Mouse (Mus musculus): ENCODE data around the gene Rere. TPM values are rescaled to one million over a fixed set of nuclear protein-coding genes. Genes with fewer than 3 reads are reported as not detected.

Gene Rere
- polyA plus RNA-seq, 1 experiment = 3.5 TPM

- Histone ChIP-seq H3K27me3 (ENCODE audit: control insufficient read depth) (no peaks in the 10 kb centered on the region), H3K36me3 (ENCODE audit: control insufficient read depth) (peaks cover 9% of the 10 kb centered on the region), H3K4me1 (ENCODE audit: control insufficient read depth) (peaks cover 2% of the 10 kb centered on the region), H3K9me3 (ENCODE audit: control insufficient read depth, low read length) (no peaks in the 10 kb centered on the region), H3K4me3 (replicated peaks) (no peak overlapping the region)
- TF ChIP-seq TAL1 (IDR thresholded peaks at IDR 0.05; ENCODE audit: low read length) (no peak), GATA1 (IDR thresholded peaks at IDR 0.05; ENCODE audit: low read length) (no peak)
Observed at GRCm38 (mm10) chr4:150294870-150295269, 13.4 kb downstream of the Rere start.

- Histone ChIP-seq H3K4me1 (ENCODE audit: control insufficient read depth) (peaks cover 2% of the 10 kb centered on the region), H3K9me3 (ENCODE audit: control insufficient read depth, low read length) (no peaks in the 10 kb centered on the region), H3K27me3 (ENCODE audit: control insufficient read depth) (no peaks in the 10 kb centered on the region), H3K4me3 (replicated peaks) (no peak overlapping the region), H3K36me3 (ENCODE audit: control insufficient read depth) (peaks cover 9% of the 10 kb centered on the region)
- TF ChIP-seq GATA1 (IDR thresholded peaks at IDR 0.05; ENCODE audit: low read length) = no peak
- no peak for TF ChIP-seq TAL1 (IDR thresholded peaks at IDR 0.05; ENCODE audit: low read length)
Observed at GRCm38 (mm10) chr4:150295966-150296365, 14.5 kb downstream of the Rere start.

- no peaks in the 10 kb centered on the region for H3K27me3 ChIP-seq (ENCODE audit: control insufficient read depth)
- H3K4me3 ChIP-seq (replicated peaks) = no peak overlapping the region
- H3K9me3 ChIP-seq (ENCODE audit: control insufficient read depth, low read length) = no peaks in the 10 kb centered on the region
- no peaks in the 10 kb centered on the region; the same call in 1 of the 2 replicates for H3K4me1 ChIP-seq (ENCODE audit: control insufficient read depth)
- TF ChIP-seq GATA1 (IDR thresholded peaks at IDR 0.05; ENCODE audit: low read length) (no peak), TAL1 (IDR thresholded peaks at IDR 0.05; ENCODE audit: low read length) (no peak)
- H3K36me3 ChIP-seq (ENCODE audit: control insufficient read depth) = no peaks in the 10 kb centered on the region
Observed at GRCm38 (mm10) chr4:150302726-150303125, 21.3 kb downstream of the Rere start.

GRCm38 (mm10) chr4:150306701-150307100 is 25.3 kb downstream of the Rere start:
- Histone ChIP-seq H3K9me3 (ENCODE audit: control insufficient read depth, low read length) (no peaks in the 10 kb centered on the region), H3K36me3 (ENCODE audit: control insufficient read depth) (no peaks in the 10 kb centered on the region), H3K4me1 (ENCODE audit: control insufficient read depth) (peaks cover 3% of the 10 kb centered on the region; the same call in 1 of the 2 replicates), H3K4me3 (replicated peaks) (no peak overlapping the region), H3K27me3 (ENCODE audit: control insufficient read depth) (no peaks in the 10 kb centered on the region)
- TF ChIP-seq GATA1 (IDR thresholded peaks at IDR 0.05; ENCODE audit: low read length) = no peak
- TF ChIP-seq TAL1 (IDR thresholded peaks at IDR 0.05; ENCODE audit: low read length) = no peak

- TF ChIP-seq GATA1 (IDR thresholded peaks at IDR 0.05; ENCODE audit: low read length) = no peak
- no peak for TF ChIP-seq TAL1 (IDR thresholded peaks at IDR 0.05; ENCODE audit: low read length)
- Histone ChIP-seq H3K4me1 (ENCODE audit: control insufficient read depth) (peaks cover 3% of the 10 kb centered on the region; the same call in 1 of the 2 replicates), H3K4me3 (replicated peaks) (no peak overlapping the region), H3K36me3 (ENCODE audit: control insufficient read depth) (no peaks in the 10 kb centered on the region), H3K27me3 (ENCODE audit: control insufficient read depth) (no peaks in the 10 kb centered on the region), H3K9me3 (ENCODE audit: control insufficient read depth, low read length) (no peaks in the 10 kb centered on the region)
Observed at GRCm38 (mm10) chr4:150307226-150307625, 25.8 kb downstream of the Rere start.

GRCm38 (mm10) chr4:150311431-150311830 is 30.0 kb downstream of the Rere start:
- Histone ChIP-seq H3K4me1 (ENCODE audit: control insufficient read depth) (peaks cover 3% of the 10 kb centered on the region; the same call in 1 of the 2 replicates), H3K27me3 (ENCODE audit: control insufficient read depth) (no peaks in the 10 kb centered on the region), H3K4me3 (replicated peaks) (no peak overlapping the region), H3K36me3 (ENCODE audit: control insufficient read depth) (no peaks in the 10 kb centered on the region), H3K9me3 (ENCODE audit: control insufficient read depth, low read length) (no peaks in the 10 kb centered on the region)
- TF ChIP-seq GATA1 (IDR thresholded peaks at IDR 0.05; ENCODE audit: low read length) (no peak), TAL1 (IDR thresholded peaks at IDR 0.05; ENCODE audit: low read length) (no peak)

- TF ChIP-seq TAL1 (IDR thresholded peaks at IDR 0.05; ENCODE audit: low read length) (no peak), GATA1 (IDR thresholded peaks at IDR 0.05; ENCODE audit: low read length) (no peak)
- Histone ChIP-seq H3K9me3 (ENCODE audit: control insufficient read depth, low read length) (no peaks in the 10 kb centered on the region), H3K4me1 (ENCODE audit: control insufficient read depth) (peaks cover 3% of the 10 kb centered on the region; the same call in 1 of the 2 replicates), H3K36me3 (ENCODE audit: control insufficient read depth) (no peaks in the 10 kb centered on the region), H3K27me3 (ENCODE audit: control insufficient read depth) (no peaks in the 10 kb centered on the region), H3K4me3 (replicated peaks) (no peak overlapping the region)
Observed at GRCm38 (mm10) chr4:150312646-150313045, 31.2 kb downstream of the Rere start.

GRCm38 (mm10) chr4:150315301-150315700 is 33.9 kb downstream of the Rere start:
- Histone ChIP-seq H3K4me1 (ENCODE audit: control insufficient read depth) (peaks cover 1% of the 10 kb centered on the region; the same call in 1 of the 2 replicates), H3K4me3 (replicated peaks) (no peak overlapping the region), H3K36me3 (ENCODE audit: control insufficient read depth) (no peaks in the 10 kb centered on the region), H3K9me3 (ENCODE audit: control insufficient read depth, low read length) (no peaks in the 10 kb centered on the region), H3K27me3 (ENCODE audit: control insufficient read depth) (no peaks in the 10 kb centered on the region)
- no peak for TF ChIP-seq GATA1 (IDR thresholded peaks at IDR 0.05; ENCODE audit: low read length)
- no peak for TF ChIP-seq TAL1 (IDR thresholded peaks at IDR 0.05; ENCODE audit: low read length)

GRCm38 (mm10) chr4:150316546-150316945 is 35.1 kb downstream of the Rere start:
- Histone ChIP-seq H3K9me3 (ENCODE audit: control insufficient read depth, low read length) (no peaks in the 10 kb centered on the region), H3K36me3 (ENCODE audit: control insufficient read depth) (no peaks in the 10 kb centered on the region), H3K4me1 (ENCODE audit: control insufficient read depth) (no peaks in the 10 kb centered on the region), H3K4me3 (replicated peaks) (no peak overlapping the region), H3K27me3 (ENCODE audit: control insufficient read depth) (no peaks in the 10 kb centered on the region)
- TF ChIP-seq GATA1 (IDR thresholded peaks at IDR 0.05; ENCODE audit: low read length) (no peak), TAL1 (IDR thresholded peaks at IDR 0.05; ENCODE audit: low read length) (no peak)

All from erythroblast, embryonic 14.5 days (primary cell).